Mouse (Mus musculus): ENCODE data around the gene C1ql1. TPM values are rescaled to one million over a fixed set of nuclear protein-coding genes. Genes with fewer than 3 reads are reported as not detected.
"Not testable (repeated sequence)": the region's sequence is repeated elsewhere in the genome, so short reads cannot be mapped to it uniquely, and the experiment has no call there.

The C1ql1 gene
- under 1 TPM; 0.36 to 0.55 TPM for total RNA-seq (2021)

DNA sequence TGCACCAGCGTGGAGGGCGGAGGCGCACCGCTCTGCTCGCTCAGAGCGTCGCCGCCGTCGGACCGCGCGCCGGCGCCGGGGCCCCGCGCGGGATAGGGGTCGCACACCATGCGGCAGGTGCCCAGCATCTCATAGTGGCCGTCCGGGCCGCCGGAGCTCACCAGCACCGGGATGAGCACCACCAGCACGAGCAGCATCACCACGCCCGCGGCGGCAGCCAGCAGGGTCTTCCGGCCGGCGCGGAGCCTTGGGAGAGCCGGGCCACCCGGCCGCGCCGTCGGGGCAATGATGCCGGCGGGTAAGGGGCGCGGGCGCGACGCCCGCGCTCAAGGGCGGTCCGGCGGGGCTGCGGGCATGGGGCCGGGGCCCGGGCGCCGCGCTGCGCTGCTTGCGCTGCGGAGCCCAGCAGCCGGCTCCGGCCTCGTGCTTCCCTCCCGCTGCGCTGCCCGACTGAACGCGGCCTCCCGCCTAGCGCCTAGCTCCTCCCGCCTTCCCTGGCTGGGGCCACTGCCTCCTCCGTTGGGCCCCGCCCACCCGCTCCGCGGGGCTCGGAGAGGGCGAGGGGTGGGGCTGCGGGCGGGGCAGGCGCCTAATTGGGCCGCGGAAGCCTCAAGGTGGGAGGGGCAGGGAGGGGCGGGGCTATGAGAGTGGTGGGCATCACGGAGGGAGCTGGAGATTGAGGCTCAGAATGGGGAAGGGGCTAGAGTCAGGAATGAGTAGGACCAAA lies at the start of gene C1ql1:
C1ql1 (minus strand) TSS at position 424 of the 727 bp plus-strand sequence.
- DNase-seq: peak; percentile 89

- DNase-seq: no peak
These were observed 48.5 kb upstream of the C1ql1 start for GRCm38 (mm10) chr11:102994952-102995351.

GRCm38 (mm10) chr11:102993420-102994029 lies 47.0 kb upstream of the C1ql1 start:
- no peak for DNase-seq

DNA sequence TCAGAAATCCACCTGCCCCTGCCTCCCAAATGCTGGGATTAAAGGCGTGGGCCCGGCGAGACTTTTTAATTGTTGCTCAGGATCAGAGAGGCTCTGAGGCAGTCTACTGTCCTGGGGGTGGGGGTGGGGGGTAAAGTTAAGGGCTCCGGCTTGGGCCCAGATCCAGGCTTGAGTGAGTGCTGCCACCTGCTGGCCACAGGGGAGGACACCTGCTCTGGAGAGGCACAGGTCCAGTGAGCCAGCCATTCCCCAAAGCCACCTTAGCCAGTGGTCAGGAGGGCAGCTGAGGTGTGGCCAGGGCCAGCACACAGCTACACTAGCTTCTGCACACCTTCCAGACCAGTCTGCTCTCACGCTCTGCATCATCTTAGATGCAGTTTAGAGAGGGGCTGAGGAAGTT lies 46.5 kb upstream of the C1ql1 start:
- DNase-seq: peak; percentile 89

DNA sequence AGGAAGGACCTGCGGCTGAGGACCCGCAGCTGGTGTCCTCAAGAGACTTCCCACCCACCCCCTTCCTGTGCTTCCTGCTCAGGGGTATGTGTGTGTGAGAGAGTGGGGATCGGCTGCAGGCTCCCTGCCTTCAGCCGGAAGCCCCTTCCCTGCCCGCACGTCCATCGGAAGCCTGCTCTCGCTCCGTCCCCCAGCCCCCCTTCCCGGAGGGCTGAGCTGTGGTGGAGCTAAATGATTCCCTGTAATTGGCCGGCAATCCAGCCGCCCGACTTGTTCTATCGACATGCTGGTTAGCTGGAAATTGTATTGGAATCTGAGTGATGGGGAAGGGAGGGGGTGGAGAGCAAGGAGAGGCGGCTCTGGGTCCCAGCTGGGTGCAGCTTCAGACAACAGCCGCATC lies 45.2 kb upstream of the C1ql1 start:
- no peak for DNase-seq

DNA sequence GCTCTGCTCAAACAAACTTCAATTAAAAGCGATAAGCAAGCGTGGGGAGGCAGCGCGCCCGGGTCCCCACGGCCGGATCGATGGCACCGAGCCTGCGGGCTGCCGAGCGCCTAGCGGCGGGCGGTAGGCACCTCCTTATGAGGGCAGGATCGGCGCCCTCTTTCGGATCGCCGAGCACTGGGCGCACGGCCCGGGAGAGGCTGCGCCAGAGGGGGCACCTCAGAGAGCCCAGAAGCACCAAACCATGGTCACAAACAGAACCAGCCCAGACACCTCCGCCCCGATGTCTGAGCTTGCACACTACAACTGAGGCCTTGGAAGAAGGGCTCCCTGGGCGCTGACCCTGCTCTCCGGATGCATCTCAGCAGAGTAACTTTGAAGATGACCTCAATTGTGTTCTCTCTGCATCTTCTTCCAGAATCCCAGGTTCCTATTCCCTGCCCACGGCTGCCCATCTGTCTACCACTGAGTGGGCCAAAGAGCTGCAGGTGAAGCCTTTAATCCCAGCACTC lies 43.7 kb upstream of the C1ql1 start:
- DNase-seq: peak; percentile 56

DNA sequence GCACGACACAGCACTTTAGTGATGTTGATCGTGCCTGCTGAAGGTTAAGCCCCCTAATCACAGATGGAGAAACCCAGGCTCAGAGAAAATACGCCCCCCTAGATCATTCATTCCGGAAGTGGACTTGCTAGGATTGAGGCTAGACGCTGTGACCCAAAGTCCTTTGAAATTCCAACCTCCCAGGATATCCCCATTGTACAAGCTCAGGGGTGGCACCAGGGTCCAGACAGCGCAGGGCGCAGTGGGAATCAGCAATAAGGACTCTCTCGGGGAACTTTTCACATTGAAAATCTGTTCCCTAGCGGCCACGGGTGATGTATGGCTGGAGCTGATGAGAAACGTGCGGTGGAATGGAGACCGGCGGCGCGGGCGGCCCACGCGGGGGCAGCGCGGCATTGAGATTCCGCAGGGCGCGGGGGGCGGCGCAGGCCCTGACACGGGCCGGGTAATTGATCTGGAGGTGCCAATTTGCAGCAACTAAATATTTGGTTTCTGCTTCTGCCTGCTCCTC lies 43.2 kb upstream of the C1ql1 start:
- no peak for DNase-seq

- DNase-seq: no peak
These were observed 38.7 kb upstream of the C1ql1 start for GRCm38 (mm10) chr11:102985160-102985559.

GRCm38 (mm10) chr11:102984615-102985014 lies 38.1 kb upstream of the C1ql1 start:
- no peak for DNase-seq

DNA sequence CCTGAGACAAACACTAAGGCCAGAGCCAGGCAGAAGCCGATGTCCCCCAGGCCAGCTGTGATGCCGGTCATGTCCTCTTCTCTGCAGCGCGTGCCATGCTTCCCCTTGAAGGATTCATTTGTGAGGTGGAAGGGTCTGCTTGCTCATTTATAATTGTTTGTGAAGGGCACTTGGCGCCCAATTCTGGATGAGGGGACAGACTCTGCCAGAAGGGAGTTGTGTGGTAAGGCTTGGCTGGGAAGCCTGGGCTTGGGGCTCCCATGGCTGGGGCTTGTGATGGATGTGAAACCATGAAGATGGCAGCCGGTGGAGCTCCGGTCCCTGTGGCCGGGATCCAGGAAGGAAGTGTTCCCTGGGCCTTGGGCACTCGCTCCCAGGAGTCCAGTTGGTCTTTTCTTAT lies 37.6 kb upstream of the C1ql1 start:
- DNase-seq: no peak

DNA sequence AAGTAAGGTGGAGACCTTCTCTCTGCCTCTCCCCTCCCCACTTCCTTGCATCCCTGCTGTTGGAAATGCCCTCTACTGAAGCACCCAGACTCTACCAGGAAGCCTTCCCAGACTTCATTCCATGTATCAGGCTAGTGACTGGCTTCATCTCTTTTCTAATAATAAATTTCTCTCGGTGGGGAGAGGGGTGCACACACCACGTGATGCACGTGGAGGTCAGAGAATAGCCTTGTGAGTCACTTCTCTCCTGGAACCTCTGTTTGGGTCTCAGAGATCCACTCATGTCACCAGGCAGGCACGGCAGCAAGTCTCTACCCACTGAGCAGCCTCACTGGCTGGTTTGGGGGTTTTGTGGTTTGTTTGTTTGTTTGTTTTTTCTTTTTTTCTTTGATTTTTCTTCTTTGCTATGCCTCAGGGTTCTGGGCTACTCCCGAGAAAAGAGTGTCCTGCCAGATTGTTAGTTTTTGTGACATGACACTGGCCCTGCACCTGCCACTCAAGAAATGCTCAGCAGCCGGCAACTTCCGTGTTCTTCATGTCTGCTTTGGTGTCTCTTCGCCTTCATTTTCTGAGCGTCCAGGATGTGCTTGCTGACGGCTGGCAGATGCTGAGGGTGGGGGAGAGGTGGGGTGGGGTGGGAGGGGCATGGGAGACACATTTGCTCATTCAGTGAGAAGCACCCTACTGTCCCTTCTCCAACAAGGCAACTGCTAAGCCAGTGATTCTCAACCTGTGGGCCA lies 34.8 kb upstream of the C1ql1 start:
- no peak for DNase-seq

GRCm38 (mm10) chr11:102978052-102978666 lies 31.7 kb upstream of the C1ql1 start:
- peak; percentile 77 for DNase-seq

- not testable (repeated sequence) for DNase-seq
These were observed 29.5 kb upstream of the C1ql1 start for GRCm38 (mm10) chr11:102975966-102976365.

DNA sequence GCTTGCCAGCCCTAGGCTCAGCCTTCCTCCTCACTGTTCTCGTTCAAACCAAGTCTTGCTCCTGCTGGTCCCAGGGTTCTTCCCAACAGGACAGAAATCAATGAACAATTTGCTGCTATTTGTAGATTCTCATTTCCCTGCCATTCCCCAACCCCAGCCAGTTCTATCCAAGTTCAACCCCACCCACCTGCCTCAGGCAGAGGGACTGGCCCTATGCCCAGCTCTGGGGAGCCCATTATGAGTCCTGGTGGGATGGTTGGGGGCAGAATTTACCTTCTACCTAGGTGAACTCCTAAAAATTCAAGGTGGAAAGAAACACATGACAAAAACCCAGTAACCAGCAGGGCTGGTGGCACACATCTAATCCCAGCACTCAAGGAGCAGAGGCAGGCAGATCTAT lies 25.8 kb upstream of the C1ql1 start:
- no peak for DNase-seq

DNA sequence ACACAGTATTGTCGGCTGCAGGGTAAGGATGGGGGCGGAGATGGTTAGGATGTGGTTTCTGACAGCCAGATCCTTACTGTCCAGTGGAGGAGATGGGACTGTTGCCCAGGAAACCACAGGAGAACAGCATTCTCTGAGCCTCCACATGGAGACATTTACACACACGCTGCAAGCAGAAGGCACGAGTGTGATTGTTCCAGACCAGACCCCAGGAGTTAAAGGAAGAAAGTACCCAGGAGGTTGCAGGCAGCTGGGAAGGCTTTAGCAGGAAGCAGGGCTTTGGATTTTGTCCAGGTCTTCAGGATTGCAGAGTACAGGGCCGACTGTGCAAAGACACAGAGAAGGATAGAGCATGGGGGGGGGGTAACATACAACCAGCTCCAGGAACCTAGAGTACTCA lies 25.1 kb upstream of the C1ql1 start:
- no peak for DNase-seq

DNA sequence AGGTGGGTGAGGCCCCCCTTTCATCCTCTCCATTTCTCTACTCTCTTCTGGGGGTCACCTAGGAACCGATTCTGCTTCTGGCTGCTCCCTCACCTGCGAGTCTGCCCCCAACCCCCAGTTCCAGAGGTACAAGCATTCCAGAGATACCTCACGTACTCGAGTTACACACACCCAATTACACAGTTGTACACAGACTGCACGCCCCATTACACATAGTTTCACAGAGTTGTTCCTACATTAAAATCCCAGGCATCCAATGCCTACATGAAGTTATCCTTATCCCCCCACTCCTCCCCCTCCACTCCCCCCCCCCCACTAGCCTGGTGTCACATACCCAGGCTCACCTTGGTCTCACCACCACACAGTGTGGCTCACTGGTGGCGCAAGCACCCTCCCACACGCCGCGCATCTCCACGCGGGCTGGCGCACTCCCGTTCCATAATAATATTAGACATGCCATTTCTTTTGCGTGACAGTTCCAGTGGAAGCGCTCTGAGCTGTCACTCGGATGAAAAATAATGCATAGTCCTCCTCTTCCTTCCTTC lies 18.1 kb upstream of the C1ql1 start:
- no peak for DNase-seq

GRCm38 (mm10) chr11:102963855-102964546 lies 17.5 kb upstream of the C1ql1 start:
- no peak for DNase-seq

DNA sequence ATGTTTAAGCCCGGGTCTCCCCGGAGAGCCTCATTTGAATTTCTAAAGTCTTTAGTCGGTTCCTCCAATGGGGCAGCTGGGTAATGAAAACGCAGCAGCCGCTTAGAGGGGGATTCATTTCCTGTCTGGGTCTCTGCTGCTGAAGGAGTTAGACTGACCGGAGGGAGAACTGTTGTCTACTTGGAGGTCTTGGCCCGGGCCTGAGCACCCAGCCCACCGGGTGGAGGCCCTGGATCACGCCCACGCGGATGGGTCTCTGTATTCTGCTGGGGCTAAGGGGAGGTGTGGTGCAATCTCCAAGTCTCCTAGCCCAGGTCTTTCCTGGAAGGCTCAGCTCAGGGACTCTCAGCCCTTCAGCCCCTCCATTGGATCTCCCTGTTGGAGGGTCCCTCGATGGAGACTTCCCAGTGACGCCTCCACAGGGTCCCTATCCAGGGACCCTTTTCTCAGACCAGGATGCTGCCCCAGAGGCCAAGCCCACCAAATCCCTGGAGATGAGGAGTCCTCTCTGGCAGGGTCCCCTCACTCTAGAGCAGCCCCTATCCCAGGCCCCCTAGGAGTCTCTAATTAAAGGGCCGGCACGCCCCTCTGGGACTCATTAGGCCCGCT lies 16.9 kb upstream of the C1ql1 start:
- no peak for DNase-seq

GRCm38 (mm10) chr11:102962861-102963245 lies 16.4 kb upstream of the C1ql1 start:
- no peak for DNase-seq

DNA sequence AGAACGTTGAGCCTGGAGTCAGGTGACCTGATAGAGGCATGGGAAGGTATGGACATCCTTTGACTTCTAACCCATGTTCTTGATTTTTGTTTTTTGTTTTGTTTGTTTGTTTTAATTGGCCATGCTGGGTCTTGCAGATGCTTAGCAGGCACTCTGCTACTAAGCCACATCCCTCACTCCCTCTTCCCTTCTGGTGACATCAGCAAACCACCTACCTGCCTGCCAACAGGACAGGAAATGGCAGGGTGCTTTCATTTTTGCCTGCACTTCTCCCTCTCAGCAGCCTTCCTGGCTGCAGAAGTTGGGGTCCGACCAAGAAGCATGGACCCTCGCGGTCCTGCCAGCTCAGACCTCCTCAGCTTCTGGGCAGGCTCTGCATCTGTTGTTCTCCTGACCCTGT lies 14.6 kb upstream of the C1ql1 start:
- DNase-seq: no peak

GRCm38 (mm10) chr11:102958870-102959269 lies 12.4 kb upstream of the C1ql1 start:
- DNase-seq: no peak
